Mouse (Mus musculus): ENCODE results near the gene Sesn3.

- TF ChIP-seq SIN3A (IDR thresholded peaks at IDR 0.05; ENCODE audit: low read length) (no peak), MAZ (IDR thresholded peaks at IDR 0.05; ENCODE audit: low read depth, low read length) (no peak), POLR2A (IDR thresholded peaks at IDR 0.05; ENCODE audit: low read depth, low read length) (no peak), USF1 (IDR thresholded peaks at IDR 0.05; ENCODE audit: low read depth, low read length) (no peak)
Measured at GRCm38 (mm10) chr9:14300795-14301194, 25.9 kb downstream of the Sesn3 start.

All from CH12.LX (cell line).